Mouse (Mus musculus) layer of hippocampus, postnatal 36 days (tissue): ENCODE measurements around the gene Olfr1513. TPM values are rescaled to one million over a fixed set of nuclear protein-coding genes. Genes with fewer than 3 reads are reported as not detected.
"Not testable (repeated sequence)": the region's sequence is repeated elsewhere in the genome, so short reads cannot be mapped to it uniquely, and the experiment has no call there.

ENCODE experiments used
- DNase-seq, 2 experiments: peaks; one replicate each; pipeline ENCODE4 v3.0.0; 2022
- total RNA-seq, 2 experiments: library from RNA; stranded (reverse); gene quantifications; 2 replicates each; pipeline ENCODE4 v1.2.3; 2021

The Olfr1513 gene
- total RNA-seq, result not detected

DNA sequence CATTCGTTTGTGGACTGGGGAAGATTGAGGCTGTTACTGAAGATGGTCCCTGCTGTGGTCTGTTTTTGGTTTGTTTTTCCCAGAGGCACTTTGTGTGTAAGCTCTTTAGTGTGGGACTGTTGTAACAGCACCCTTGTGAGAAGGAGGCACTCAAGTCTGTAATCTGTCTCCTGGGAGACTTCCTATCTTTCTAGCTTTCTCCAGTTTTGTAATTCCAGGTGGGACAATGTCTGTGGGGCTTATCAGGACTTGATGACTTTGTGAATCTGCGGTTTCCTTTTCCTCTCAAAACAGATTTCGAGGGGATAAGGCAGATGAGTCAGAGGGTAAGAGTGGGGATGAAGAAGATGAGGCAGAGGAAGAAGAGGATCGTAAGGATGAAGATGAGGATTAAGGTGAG, at the start of gene Olfr1513:
Gene Olfr1513, minus strand, starts transcription at position 101 of the 400 bp plus-strand sequence.
- DNase-seq, result no peak

DNA sequence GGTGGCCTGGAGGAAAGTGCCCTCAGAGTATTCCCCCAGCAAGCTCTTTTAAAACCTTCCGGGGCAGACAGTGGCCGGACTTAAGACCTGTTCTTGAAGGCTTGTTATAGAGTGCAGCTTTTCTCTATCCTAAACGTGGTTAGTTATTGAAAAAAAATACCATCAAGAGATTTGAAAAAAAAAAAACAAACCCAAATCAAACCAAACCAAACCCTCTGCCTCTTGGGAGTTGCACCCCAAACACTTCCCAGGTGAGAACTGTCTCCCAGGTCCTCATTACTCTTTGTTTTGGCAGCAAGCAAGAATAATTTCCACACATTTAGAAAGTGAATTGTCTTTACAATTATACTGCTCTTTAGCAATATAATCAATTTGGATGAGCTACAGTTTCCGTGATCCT, 41.1 kb upstream of the Olfr1513 start, which contains the start of gene Olfr1511:
Gene Olfr1511, minus strand, starts transcription at position 101 of the 400 bp plus-strand sequence.
- DNase-seq, result no peak

DNA sequence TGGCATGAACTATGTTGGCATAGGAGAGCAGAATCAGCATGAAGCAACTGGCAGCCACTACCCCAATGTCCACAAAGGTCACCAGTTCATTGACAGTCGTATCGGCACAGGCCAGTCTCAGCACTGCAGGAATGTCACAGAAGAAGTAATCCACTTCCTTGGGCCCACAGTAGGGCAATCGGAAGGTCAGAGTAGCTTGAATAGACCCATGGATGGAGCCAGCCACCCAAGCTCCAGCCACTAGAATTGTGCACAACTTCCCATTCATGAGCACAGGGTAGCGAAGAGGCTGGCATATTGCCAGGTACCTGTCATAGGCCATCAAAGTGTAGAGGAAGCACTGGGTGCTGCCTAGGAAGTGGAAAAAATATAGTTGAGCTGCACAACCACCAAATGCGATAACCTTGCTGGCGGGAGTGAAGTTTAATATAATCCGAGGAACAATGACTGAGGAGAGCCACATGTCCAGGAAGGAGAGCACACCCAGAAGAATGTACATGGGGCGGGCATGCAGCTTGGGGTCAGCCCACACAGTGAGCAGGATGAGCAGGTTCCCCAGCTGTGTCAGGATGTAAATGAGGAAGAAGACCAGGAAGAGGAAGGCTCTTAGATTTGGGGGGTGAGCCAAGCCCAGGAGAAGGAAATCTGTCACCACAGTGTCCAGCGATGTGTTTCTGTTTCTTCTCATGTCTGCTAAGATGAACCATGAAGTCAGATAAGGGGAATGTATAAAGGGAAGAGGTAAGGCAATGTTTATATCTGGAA, 34.1 kb upstream of the Olfr1513 start:
- DNase-seq, result not testable (repeated sequence)

DNA sequence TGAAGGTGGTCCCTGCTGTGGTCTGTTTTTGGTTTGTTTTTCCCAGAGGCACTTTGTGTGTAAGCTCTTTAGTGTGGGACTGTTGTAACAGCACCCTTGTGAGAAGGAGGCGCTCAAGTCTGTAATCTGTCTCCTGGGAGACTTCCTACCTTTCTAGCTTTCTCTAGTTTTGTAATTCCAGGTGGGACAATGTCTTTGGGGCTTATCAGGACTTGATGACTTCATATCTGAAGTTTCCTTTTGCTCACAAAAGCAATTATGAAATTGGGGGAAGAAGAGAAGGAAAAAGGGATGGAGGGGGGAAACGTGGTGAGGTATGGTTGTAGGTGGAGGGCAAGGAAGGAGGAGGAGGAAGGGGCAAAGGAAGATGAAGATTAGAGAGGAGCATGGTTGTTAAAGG, 22.9 kb upstream of the Olfr1513 start, which contains the start of gene Olfr1512:
Gene Olfr1512, minus strand, starts transcription at position 101 of the 400 bp plus-strand sequence.
- DNase-seq, result no peak

DNA sequence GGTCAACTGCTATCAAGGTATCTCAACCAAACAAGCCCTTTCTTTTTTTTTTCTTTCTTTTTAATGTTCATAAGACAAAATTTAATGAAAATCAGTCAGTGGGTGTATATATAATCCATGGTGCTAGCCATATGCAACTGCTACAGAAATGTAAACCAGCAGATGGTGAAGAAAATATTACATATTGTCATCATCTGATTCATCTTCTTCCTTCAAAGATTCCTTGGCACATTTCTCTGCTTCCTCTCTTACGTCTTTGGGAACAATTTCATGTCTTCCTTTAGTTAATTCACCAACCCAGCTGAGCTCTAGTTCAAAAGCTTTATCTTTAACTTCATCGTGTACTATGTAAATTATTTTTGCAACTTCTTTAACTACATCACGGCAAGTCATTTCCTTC, 12.5 kb upstream of the Olfr1513 start:
- DNase-seq, result no peak

DNA sequence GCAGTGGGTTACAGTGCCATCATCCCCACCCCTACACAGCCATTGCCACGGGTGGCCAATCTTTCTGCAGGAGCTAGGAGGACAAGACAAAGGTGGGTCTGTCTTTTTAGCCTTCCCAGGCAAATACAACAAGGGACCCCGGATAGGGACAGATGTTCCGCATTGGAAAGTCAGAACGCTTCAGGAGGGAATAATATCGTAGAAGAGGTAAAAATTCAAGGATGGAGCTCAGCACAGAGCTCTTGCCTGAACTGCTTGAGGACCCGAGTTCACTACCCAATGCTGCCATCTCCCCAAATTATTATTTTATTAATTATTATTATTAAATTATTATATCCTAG, 16.7 kb downstream of the Olfr1513 start:
- no peak for DNase-seq

DNA sequence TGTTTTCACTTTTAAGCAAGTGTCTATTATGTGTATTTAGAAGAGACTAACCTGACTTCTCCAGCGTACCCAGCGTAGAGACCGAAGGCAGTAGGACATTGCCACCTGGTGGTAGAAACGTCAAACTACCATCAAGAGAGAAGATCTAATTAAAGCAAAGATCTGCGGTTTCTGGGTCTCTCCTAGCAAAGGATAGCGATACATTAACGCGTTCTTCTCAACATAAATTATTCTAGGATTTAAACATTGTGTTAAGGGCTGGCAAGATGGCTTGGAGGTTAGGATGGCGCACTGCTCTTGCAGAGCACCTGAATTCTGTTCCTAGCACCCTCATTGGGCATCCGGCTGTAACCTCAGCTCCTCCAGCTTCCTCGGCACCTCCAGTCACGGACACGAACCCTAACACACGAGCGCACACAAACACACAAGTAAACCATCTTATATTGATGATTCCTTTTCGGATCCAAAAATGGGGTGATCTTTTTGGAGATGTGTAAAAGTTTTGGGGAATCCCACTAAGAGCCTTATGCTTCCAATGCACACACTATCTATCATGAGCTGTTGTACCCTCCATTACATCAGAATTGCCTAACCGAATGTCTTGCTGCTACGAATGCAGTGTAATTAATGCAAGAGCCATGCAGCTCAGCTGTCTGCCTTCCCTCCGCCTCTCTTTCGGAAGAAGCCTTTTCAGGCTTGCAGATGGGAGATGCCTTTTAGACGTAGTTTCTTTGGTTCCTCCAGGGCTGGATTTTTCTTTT, 17.3 kb downstream of the Olfr1513 start:
- DNase-seq, result peak; percentile 37 to 59

DNA sequence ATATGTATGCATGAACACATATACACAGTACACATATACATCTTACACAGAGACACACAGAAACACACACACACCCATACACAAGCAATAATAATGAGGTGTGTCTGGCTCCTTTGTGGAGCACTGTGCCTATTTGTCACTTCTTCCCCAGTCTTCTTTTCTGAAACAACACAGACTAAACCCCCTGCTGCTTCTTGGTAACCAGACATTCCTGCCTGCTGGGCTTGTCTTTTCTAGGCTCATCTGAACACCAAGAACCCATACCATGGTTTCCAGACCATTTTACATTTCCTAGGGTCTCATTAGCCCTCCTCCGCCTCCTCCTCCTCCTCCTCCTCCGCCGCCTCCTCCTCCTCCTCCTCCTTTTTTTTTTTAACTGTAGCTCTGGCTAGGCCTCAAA, 24.0 kb downstream of the Olfr1513 start:
- DNase-seq, result no peak

DNA sequence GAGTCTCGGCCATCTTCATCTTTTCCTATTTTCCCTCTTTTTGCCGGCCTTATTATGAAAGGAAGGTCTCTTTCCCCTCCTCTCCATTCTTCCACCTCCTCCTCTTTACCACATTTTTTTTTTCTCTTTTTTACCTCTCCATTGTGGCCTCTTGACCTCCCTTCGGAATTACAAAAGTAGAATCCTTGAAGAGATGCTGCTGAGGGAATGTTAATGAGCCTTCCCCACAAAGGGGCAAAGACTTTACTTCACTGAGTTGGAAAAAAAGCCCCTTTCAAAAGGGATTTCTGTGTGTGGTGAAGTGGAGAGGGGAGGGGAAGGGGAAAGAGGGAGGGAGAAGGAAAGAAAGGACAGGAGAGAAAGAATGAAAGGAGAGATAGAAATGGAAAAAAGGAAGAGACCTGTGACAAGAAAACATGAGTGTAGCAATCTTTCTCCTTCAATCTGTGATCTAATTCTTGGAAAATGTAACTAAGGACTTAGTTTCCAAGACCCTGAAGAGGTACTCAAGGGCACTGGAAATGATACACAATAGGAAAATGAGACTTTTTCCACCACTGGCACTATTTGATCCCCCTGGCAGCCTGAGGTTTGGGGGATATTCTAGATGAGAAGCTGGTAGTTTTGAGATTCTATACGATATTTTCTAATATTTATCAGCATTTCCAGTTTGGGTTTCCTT, 25.0 kb downstream of the Olfr1513 start:
- DNase-seq, result no peak

DNA sequence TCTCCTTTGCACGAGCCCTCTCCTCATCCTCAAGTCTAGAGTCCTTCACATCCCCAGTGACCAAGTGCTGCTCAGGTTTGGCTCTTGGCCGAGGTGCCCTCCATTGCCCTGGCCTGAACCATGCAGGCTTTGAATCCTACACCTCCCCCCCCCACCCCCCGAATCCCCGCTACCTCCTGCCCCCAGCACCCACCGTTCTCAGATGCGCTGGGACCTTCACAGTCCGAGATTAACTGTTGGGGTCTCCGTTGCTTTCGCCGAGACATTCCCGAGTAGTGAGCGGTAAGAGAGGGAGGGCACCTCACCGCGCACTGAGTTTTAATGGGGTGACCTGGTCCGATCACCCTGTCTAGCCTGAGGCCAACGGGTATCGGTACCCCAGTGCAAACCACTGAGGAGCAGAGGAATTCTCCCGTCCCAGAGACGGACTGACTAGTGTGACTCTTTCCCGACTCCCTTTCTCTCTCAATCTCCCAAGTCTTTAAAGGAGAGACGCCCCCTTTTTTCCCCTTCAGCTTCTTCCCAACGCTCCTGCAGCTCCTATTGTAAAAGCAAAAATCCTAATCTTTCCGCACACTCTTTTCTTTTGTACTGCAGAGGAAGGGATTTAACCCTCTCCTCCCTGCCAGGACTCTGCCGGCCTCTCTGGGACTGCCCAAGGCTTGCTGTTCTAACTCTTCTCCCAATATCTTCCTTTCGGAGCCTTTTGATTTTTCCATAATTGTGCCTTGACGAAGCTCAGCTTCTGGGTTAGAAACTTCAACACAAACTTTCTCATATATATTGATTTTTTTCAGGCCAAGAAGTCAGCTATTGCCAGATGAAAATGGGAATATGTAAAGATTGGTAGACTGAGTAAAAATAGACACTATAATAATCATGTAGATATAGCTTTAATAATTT, 28.0 kb downstream of the Olfr1513 start, which contains the start of gene Sall2:
Gene Sall2, minus strand, starts transcription at position 853 of the 903 bp plus-strand sequence.
- DNase-seq, result no peak

DNA sequence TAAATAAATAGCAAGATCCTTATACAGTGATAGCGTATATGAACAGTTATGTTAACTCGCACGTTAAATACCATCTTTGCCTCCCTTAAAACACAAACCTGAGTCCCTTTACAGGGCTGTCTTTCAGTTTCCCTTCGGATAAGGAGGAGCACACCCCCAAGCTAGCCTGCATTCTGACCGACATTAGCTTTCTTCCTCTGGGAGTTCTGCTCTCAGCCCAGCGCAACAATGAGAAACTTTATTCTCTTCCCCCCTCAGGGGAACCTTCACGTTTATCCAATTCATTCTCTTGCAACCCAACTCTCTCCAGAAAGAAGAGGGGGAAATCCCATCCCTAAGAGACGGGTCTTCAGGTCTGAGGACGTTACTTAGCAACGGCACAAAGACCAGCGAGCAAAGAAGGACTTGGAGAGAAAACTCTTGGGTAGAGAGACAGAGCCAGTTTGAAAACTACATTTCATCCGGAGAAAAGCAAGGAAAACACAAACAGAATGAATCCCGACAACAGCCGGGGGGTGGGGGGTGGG, 28.8 kb downstream of the Olfr1513 start:
- DNase-seq, result no peak

DNA sequence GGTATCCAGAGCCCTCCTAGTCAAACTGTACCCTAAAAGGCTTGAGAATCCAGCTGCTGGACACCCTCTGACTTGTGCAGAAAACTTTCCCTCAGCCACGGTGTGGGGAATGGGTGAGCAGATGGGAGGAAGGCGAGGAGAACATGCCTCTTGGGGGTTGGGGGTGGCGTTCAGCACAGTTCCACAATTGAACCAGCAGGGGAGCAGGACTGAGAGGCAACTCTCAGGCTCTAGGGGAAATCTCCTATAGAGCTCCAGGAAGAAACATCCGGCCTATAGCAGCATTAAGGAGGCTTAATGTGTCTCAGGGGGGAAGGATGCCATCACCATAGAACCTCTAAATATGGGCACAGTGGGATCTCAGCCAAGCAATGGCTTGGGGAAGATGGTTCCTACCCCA, 30.3 kb downstream of the Olfr1513 start:
- DNase-seq, result no peak

DNA sequence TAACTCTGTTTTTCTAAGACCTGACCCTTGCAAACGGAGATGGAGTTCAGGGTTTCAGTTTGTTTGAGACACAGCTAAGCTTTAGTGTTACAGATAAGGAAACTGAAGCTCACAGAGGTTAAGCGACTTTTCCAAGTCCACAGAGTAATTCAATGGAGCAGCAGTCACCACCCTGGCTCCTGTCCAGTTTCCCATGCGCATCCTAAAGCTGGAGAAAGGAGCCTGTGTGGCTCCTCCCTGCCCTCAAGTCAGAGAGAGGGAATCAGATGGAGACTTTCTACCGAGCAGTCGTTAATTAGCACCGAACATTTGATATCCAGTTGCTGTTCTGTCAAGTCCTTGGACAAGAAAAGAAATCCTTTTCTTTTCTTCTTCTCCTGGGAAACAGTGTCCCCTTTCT, 36.8 kb downstream of the Olfr1513 start:
- no peak for DNase-seq

DNA sequence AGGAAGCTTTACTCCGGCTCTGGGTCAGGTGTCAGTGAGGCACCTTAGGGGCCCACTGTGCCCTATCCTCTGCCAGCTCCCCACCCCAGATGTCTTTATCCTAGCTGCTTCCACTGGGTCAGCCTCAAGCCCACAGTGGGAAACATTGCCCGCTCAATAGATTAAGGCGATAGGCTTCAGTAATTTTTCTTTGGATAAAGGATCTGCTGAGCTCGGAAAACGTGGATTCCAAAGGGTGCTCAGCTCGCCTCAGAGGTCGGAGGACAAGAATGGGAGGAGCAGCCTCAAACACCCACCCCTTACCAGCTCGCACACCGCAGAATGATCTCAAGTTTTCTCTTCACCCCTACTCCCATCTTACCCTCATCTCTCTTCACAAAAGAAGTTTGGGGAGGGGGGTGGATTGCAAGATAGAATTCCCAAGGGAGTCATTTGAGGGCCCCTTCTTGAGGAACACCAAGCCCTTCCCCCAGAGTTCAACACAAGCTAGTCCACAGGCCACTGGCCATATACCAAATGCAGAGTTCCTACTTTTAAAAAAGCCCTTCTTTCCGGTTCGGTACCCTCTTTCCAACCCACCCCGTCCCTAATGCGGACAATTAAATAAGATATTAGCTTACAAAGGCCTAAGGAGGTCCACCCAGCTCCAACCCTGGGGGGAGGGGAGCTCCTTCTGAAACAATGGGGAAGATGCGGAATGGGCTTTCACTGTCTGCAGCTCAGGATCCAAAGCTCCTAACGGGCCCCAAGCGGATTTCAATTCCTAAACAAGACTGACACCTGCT, 39.6 kb downstream of the Olfr1513 start:
- DNase-seq, result peak in 1 of 2 experiments; percentile 36

DNA sequence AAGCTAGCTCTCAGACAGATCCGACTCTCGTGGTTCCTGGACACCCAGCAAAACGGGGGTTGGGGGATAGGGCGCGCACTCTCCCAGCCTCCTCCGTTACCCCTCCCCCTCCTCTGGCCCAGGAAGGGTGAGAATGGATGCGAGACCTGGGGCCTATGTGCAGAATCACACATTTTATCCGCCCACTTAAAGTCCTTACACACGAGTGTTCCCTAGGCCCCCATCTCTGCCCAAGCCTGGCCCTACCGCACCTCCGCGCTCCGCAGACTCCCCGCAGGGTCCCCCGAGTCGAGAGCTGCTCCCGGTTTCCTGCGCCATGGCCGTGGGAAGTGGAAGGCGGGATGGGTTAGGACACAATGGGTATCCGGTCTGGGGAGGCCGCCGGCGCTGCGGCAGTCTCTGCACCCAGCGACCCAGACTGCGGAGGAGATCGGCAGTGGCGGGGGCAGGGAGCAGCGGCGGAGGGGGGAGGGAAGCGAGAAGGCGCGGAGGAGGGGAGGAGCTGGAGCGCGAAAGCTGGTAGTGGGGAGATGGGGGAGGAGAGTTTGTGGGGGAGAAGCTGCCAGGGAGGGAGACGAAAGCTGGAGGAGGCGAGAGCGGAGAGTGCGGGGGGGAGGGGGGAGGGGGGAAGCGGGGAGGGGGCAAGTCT, 40.3 kb downstream of the Olfr1513 start:
- DNase-seq, result peak; percentile 72 to 80

DNA sequence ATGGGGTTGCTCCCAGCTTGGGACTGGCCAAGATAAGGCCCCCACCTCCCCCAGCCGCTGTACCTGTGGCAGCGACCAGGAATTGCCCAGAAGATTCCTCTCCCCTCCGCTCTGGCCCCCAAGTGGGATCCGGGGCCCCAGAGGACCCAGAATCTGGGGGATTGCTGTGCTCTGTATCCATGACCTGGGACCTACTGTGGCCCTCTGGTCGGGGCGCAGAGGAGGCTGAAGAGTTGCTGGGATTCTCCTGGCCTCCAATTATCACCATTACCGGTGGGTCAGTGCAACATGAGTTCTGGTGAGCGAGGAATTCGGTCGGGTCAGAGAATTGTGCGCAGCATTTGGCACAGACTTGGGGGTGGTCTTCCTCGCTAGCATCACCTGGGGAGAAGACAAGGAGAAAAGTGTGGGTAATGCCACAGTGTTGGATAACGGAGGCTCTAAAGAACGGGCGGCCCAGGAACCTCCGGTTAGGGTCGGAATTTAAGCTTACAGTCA, 40.9 kb downstream of the Olfr1513 start:
- DNase-seq, result no peak

DNA sequence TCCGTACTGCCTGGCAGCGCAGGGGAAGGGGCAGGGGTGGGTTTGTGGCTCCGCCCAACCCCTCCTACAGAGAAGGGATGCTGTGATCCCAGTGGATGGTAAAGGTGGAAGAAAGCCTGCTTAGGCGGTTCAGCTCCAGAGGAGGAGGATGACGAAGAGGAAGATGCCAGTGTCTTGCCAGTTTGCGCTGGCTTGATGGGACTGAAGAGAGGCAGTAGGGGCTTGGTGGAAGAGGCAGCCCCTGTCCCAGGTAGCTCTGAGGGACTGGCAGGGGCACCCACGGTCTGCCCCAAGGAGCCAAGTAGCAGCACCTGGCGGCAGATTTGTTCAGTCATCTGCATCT, 41.4 kb downstream of the Olfr1513 start:
- no peak for DNase-seq

DNA sequence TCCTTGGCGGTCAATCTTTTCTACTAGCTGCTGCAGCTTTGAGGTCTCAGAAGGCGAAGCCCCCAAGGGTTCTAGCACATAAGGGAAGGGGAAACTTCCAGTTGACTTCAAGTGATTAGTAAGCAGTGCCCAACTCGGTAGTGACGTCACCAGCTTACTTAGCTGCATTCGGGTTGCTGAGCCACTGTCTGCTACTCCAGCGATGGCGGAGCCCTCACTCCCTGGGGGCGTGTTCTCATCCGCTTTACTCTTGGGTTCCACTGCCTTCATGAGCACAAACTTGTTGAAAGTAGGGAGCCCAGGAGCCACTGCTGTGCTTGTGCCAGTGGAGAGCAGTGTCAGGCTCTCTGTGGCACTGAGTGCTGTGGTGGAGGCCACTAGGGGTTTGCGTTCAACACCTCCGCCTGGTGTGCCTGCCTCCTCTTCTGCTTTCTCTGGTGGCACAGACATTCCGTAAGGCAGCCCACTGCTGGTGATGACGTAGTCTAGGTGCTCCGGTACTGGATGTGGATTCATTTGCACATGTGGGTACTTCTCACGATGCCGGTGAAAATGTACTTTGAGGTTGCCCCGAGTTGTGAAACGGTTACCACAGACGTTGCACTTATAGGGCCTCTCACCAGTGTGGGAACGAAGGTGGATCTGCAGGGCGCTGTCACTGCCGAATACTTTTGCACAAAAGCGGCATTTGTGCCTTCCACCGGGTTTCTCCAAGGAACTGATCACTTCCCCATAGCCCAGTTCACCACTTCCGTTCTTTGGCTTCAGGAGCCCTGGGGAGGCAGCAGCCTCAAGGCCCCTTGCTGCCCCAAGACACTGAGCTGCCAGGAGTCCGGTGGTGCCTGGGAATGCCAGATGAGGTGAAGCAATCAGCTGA, 42.0 kb downstream of the Olfr1513 start:
- DNase-seq, result no peak

DNA sequence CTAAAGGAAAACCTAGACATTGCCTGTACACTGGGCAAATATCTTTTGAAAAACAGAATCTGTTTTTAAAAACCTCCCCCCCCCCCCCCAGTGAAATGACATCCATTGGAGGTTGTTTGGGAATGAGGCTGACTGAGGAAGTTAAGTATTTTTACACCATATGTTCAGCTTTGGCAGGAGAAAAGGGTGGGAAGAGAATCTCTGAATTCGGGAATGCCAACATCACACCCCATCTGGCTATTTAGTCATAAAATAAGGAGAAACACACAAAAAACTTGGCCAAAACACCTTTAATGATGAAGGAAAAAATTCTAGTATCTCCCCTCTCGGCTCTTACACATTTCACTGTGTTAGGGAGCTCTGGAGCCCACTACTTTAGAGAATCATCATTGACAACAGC, 45.3 kb downstream of the Olfr1513 start:
- no peak for DNase-seq
